Mouse (Mus musculus) CH12.LX (cell line): Measurements from ENCODE around the gene Phldb1.

Experiments used
- CHD1 ChIP-seq: IDR thresholded peaks from 2 replicates; pipeline ENCODE4 v1.6.1; 2012; ENCODE audit warnings: low read depth, low read length, improper control_type of control experiment, inconsistent platforms
- CTCF ChIP-seq, 2 experiments: IDR thresholded peaks in 1 of 2; conservative IDR thresholded peaks in 1 of 2; 2 replicates each; pipeline ENCODE4 v1.5.1; 2011 to 2012; ENCODE audit warnings: low read depth in 2 of 2, low read length in 2 of 2, improper control_type of control experiment in 1 of 2, inconsistent platforms in 1 of 2, mild to moderate bottlenecking in 1 of 2, moderate library complexity in 1 of 2
- JUN ChIP-seq: IDR thresholded peaks from 2 replicates; pipeline ENCODE4 v1.6.1; 2011; ENCODE audit warnings: low read depth, mild to moderate bottlenecking, low read length, improper control_type of control experiment, moderate library complexity; ENCODE audit not compliant: insufficient read depth
- MEF2A ChIP-seq: IDR thresholded peaks from 2 replicates; pipeline ENCODE4 v1.6.1; 2014; ENCODE audit warnings: low read depth, mild to moderate bottlenecking, inconsistent platforms, low read length, improper control_type of control experiment, borderline replicate concordance
- RAD21 ChIP-seq: IDR thresholded peaks from 2 replicates; pipeline ENCODE4 v1.6.1; 2011; ENCODE audit warnings: low read depth, mild to moderate bottlenecking, low read length, improper control_type of control experiment, moderate library complexity
- RCOR1 ChIP-seq: conservative IDR thresholded peaks from 2 replicates; pipeline ENCODE4 v1.6.1; 2012; ENCODE audit warnings: low read depth, mild to moderate bottlenecking, inconsistent platforms, low read length, improper control_type of control experiment
- SIN3A ChIP-seq: IDR thresholded peaks from 2 replicates; pipeline ENCODE4 v1.6.1; 2012; ENCODE audit warnings: low read length, improper control_type of control experiment, inconsistent platforms

- no peak for TF ChIP-seq RAD21
- TF ChIP-seq CTCF (conservative IDR thresholded peaks at IDR 0.05 in 1 of 2, IDR thresholded peaks at IDR 0.05 in 1 of 2; ENCODE audit: low read depth in 2 of 2, low read length in 2 of 2), result no peak
- no peak for TF ChIP-seq RCOR1
- no peak for TF ChIP-seq SIN3A
- TF ChIP-seq JUN, result no peak
- TF ChIP-seq MEF2A, result no peak; the same call in 1 of the 2 replicates
- TF ChIP-seq CHD1, result no peak
Measured at GRCm38 (mm10) chr9:44719632-44720357, 15.2 kb downstream of the Phldb1 start.
